In the genomic region with DNA sequence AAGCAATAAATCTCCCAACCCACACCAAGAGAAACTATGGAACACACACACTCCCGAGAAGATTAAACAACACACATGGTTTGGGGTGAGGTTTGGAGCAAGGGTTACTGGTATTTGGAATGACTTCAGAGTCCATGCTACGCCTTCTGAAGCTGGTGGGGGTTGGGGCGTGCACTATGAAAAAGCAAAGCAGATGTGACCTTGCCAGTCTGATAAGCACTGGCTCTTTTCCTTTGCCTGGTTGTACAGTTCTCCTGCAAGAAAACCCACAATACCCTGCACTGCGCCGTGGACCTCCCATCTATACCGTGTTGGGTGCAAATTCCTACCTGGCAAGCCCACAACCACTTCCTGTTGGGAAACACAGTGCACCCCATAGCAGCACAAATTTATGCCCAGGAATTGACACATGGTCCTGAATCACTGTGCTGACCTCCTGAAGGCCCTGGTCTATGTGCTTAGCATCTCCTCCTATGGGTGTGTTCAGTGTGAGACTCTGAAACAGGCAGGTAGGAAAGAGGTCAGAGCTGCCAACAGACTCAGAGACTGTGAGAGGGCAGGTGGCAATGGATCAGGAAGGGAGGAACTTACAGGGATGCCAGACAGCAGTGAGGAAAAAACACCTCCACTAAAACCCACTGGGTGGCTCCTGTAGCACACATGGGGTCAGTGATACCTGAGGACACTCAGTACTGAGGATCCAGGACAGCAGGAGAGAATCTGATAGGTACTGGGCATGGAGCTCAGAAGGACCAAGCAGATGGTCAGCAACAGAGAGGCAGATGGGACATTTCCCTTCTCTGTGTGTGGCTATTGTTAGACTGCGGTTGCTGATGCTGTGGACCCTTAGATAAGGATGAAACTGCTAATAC, we compare ENCODE assay signal across 18 mouse cellular contexts. TPM values are rescaled to one million over a fixed set of nuclear protein-coding genes. Genes with fewer than 3 reads are reported as not detected.
DNase-seq lines count a peak whose midpoint lies in the region; ATAC-seq lines count a peak whose summit lies in the region.
"Had no signal": no experiment of that assay in that cellular context is flagged by ENCODE, and none has a peak within 500 bp of the region (broad histone marks: within the 10 kb centered on the region; RNA-seq: fewer than 3 reads in every experiment).

No protein-coding gene starts in this region.

- DNase-seq in ovary, postnatal 36 days (ENCODE audit: low spot score), result peak; percentile 23
- no peak for DNase-seq in ovary, postnatal 14 days (ENCODE audit: low spot score)
- peak; percentile 46 to 61 for DNase-seq in cerebellum, adult 18-20 months
- DNase-seq in thymus, postnatal 10 days (ENCODE audit: low spot score in 2 of 2), result no peak
- no peak for DNase-seq in layer of hippocampus, postnatal 14 days (ENCODE audit: low spot score in 2 of 2)
- DNase-seq: heart, postnatal 10 days; kidney, adult 9 months; lung, adult 2 months; thymus, adult 18-20 months had no signal

- H3K9ac ChIP-seq in intestine, embryonic 15.5 days, result no peak overlapping the region
- H3K9ac ChIP-seq in forebrain, embryonic 13.5 days, result no peak overlapping the region
- H3K9ac ChIP-seq: hindbrain, embryonic 14.5 days; neural tube, embryonic 15.5 days had no signal

- no peak overlapping the region for H3K4me2 ChIP-seq in intestine, embryonic 15.5 days (replicated peaks)
- no peak overlapping the region for H3K4me2 ChIP-seq in forebrain, embryonic 13.5 days
- H3K4me2 ChIP-seq: hindbrain, embryonic 14.5 days; neural tube, embryonic 15.5 days had no signal

- no peaks in the 10 kb centered on the region for H3K27me3 ChIP-seq in intestine, embryonic 15.5 days (replicated peaks)
- H3K27me3 ChIP-seq in forebrain, embryonic 13.5 days, result no peaks in the 10 kb centered on the region
- H3K27me3 ChIP-seq: neural tube, embryonic 15.5 days had no signal

- H3K4me1 ChIP-seq in intestine, embryonic 15.5 days (replicated peaks), result no peaks in the 10 kb centered on the region
- no peaks in the 10 kb centered on the region for H3K4me1 ChIP-seq in forebrain, embryonic 13.5 days
- H3K4me1 ChIP-seq: neural tube, embryonic 15.5 days had no signal

- no peak overlapping the region for H3K4me3 ChIP-seq in intestine, embryonic 15.5 days (replicated peaks)
- no peak overlapping the region for H3K4me3 ChIP-seq in forebrain, embryonic 13.5 days
- H3K4me3 ChIP-seq: neural tube, embryonic 15.5 days had no signal

- no peak overlapping the region for H3K27ac ChIP-seq in intestine, embryonic 15.5 days
- no peak overlapping the region for H3K27ac ChIP-seq in forebrain, embryonic 13.5 days
- H3K27ac ChIP-seq: hindbrain, embryonic 14.5 days; macrophage; neural tube, embryonic 15.5 days had no signal

- WGBS in intestine, embryonic 15.5 days, result 76% methylated on average over 7 of the region's 7 CpGs
- WGBS in forebrain, embryonic 13.5 days, result 90% methylated on average over 7 of the region's 7 CpGs

- H3K36me3 ChIP-seq in intestine, embryonic 15.5 days, result no peaks in the 10 kb centered on the region
- H3K36me3 ChIP-seq in forebrain, embryonic 13.5 days (ENCODE audit: poor library complexity, severe bottlenecking), result no peaks in the 10 kb centered on the region
- H3K36me3 ChIP-seq: neural tube, embryonic 15.5 days had no signal

- H3K9me3 ChIP-seq in intestine, embryonic 15.5 days, result no peaks in the 10 kb centered on the region
- H3K9me3 ChIP-seq in forebrain, embryonic 13.5 days (replicated peaks), result no peaks in the 10 kb centered on the region
- H3K9me3 ChIP-seq: neural tube, embryonic 15.5 days had no signal

- ATAC-seq in intestine, embryonic 15.5 days, result peak; percentile 77
- ATAC-seq in forebrain, embryonic 13.5 days, result no peak
- ATAC-seq: activated CD4-positive, CD25-positive, alpha-beta regulatory T cell, adult 4 months had no signal

RNA-seq across cellular contexts. Expression of a gene that starts 22.6 kb away (rescaled TPM):
- 0.41 and 0.51 TPM in 2 replicates for polyA plus RNA-seq in intestine, embryonic 15.5 days (2015; fragmentation: Nextera tagmentation; extraction: Ambion mirVana)
- polyA plus RNA-seq in forebrain, embryonic 13.5 days (2015; fragmentation: Nextera tagmentation; extraction: Ambion mirVana), result 0.31 and 0.32 TPM in 2 replicates
- total RNA-seq in layer of hippocampus, postnatal 14 days (2021), result under 1 TPM; 0.30 to 0.50 TPM
- total RNA-seq: monocyte, adult 5-6 weeks had no signal
- polyA plus RNA-seq: activated CD4-positive, CD25-positive, alpha-beta regulatory T cell, adult 4 months; macrophage had no signal

RNA-seq across cellular contexts. Expression of a gene that starts 38.1 kb away (rescaled TPM):
- 1.1 and 1.6 TPM in 2 replicates for polyA plus RNA-seq in intestine, embryonic 15.5 days (2015; fragmentation: Nextera tagmentation; extraction: Ambion mirVana)
- not detected in 2 replicates for polyA plus RNA-seq in forebrain, embryonic 13.5 days (2015; fragmentation: Nextera tagmentation; extraction: Ambion mirVana)
- not detected for total RNA-seq in layer of hippocampus, postnatal 14 days (2021)
- total RNA-seq: heart, postnatal 10 days; left cerebral cortex, postnatal 25 days; monocyte, adult 5-6 weeks had no signal
- polyA plus RNA-seq: embryonic facial prominence, embryonic 11.5 days; hindbrain, embryonic 14.5 days; macrophage; neural tube, embryonic 15.5 days had no signal

Comparison
In these comparisons a context has a peak if more than half of its experiments do, and no peak if none do; other contexts are left out.
1. DNase-seq: peak in ovary, postnatal 36 days (single experiment) and cerebellum, adult 18-20 months (2 of 2); none in ovary, postnatal 14 days (single experiment), thymus, postnatal 10 days (0 of 2) and layer of hippocampus, postnatal 14 days (0 of 2).